Mouse (Mus musculus) forebrain, embryonic 14.5 days (tissue): ENCODE results near the gene Gm13276. TPM values are rescaled to one million over a fixed set of nuclear protein-coding genes. Genes with fewer than 3 reads are reported as not detected.
"Not testable (repeated sequence)": the region's sequence is repeated elsewhere in the genome, so short reads cannot be mapped to it uniquely, and the experiment has no call there.

Source experiments
- ATAC-seq: fragments of 200-750 bp; cut with Nextera tagmentation; 2 replicates; pipeline ENCODE4 v1.8.0; 2017; ENCODE audit warnings: mild to moderate bottlenecking, moderate library complexity
- DNase-seq: peaks from one replicate; pipeline ENCODE4 v3.0.0-alpha.2; 2015; ENCODE audit warnings: low spot score
- H3K27ac ChIP-seq: fragments of 300-500 bp; sonication (generic); 2 replicates; pipeline ENCODE4 v1.5.1; 2014; ENCODE audit warnings: low read depth, mild to moderate bottlenecking, control low read depth, low read length, moderate library complexity
- H3K27me3 ChIP-seq: fragments of 300-500 bp; sonication (generic); replicated peaks from 2 replicates; pipeline ENCODE4 v1.6.1; 2014; ENCODE audit warnings: low read length, control low read depth, mixed read lengths; ENCODE audit not compliant: control insufficient read depth, insufficient read depth
- H3K36me3 ChIP-seq: fragments of 300-500 bp; sonication (generic); 2 replicates; pipeline ENCODE4 v1.6.1; 2014; ENCODE audit warnings: low read length, control low read depth; ENCODE audit not compliant: control insufficient read depth, insufficient read depth
- H3K4me1 ChIP-seq: fragments of 300-500 bp; sonication (generic); 2 replicates; pipeline ENCODE4 v1.6.1; 2014; ENCODE audit warnings: antibody characterized with exemption, low read length, control low read depth; ENCODE audit not compliant: control insufficient read depth, insufficient read depth
- H3K4me2 ChIP-seq: fragments of 300-500 bp; sonication (generic); 2 replicates; pipeline ENCODE4 v1.6.1; 2014; ENCODE audit warnings: mild to moderate bottlenecking, control low read depth, low read length
- H3K4me3 ChIP-seq: fragments of 300-500 bp; sonication (generic); 2 replicates; pipeline ENCODE4 v1.5.1; 2014; ENCODE audit warnings: low read depth, low read length, control low read depth
- H3K9ac ChIP-seq: fragments of 300-500 bp; sonication (generic); 2 replicates; pipeline ENCODE4 v1.6.1; 2014; ENCODE audit warnings: mild to moderate bottlenecking, low read length, control low read depth, moderate library complexity
- H3K9me3 ChIP-seq: fragments of 300-500 bp; sonication (generic); replicated peaks from 2 replicates; pipeline ENCODE4 v1.6.1; 2016; ENCODE audit warnings: low read length, control low read depth, mixed read lengths; ENCODE audit not compliant: control insufficient read depth
- WGBS: fragments of 180-500 bp; shearing (Covaris S2); extraction: QIAGEN DNeasy Blood & Tissue Kit; methylation state at CpG from one replicate; pipeline ENCODE4 v1.1.7; 2014; 5-methylcytosine and 5-hydroxymethylcytosine counted together
- polyA plus RNA-seq: library from polyadenylated mRNA; unstranded; fragments of >200 nt; fragmentation: Nextera tagmentation; extraction: Ambion mirVana; gene quantifications from 2 replicates; pipeline ENCODE4 v1.2.1, GENCODE M21; 2014

The Gm13276 gene
- polyA plus RNA-seq, 1 experiment from 2014 or later: not detected

DNA sequence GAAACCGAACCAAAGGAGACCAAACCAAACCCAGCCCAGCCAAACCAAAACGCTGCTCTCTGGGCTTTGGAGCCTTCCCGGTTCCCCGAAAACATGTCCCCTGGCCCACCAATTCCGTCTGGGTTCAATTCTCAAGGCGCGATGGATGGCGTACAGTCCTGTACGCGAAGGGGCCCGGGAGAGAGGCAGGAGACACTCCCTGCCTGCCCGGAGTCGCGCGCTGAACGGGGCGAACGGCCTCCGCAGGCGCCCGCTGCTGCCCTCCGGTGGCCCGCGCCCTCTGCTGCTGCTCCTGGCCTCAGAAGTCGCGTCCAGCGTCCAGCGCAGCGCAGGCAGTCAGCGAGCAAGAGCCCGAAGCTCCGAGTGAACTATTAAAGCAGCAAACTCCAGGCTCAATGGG, 12.0 kb upstream of the Gm13276 start, which contains the start of gene Gm13290:
Gm13290 (plus strand) TSS at position 301 of the 400 bp plus-strand sequence.
- H3K4me2 ChIP-seq, H3K36me3 ChIP-seq, H3K4me3 ChIP-seq, H3K9ac ChIP-seq, DNase-seq, H3K27me3 ChIP-seq, ATAC-seq, H3K9me3 ChIP-seq, H3K4me1 ChIP-seq, H3K27ac ChIP-seq: not testable (repeated sequence)
- WGBS: no CpG with 5 or more reads among the region's 32 CpGs

DNA sequence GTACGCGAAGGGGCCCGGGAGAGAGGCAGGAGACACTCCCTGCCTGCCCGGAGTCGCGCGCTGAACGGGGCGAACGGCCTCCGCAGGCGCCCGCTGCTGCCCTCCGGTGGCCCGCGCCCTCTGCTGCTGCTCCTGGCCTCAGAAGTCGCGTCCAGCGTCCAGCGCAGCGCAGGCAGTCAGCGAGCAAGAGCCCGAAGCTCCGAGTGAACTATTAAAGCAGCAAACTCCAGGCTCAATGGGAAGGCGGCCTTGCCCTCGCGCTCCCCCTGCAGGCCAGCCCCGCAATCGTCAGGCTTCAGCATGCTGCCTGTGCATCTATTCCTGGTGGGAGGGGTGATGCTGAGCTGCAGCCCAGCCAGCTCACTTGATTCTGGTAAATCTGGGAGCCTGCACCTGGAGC, 8.9 kb upstream of the Gm13276 start, which contains the start of gene Gm13289:
Gm13289 (plus strand) TSS at position 301 of the 400 bp plus-strand sequence.
- not testable (repeated sequence) for H3K9me3 ChIP-seq, H3K27me3 ChIP-seq, DNase-seq, H3K27ac ChIP-seq, H3K36me3 ChIP-seq, ATAC-seq, H3K4me1 ChIP-seq, H3K4me3 ChIP-seq, H3K4me2 ChIP-seq, H3K9ac ChIP-seq
- WGBS: no CpG with 5 or more reads among the region's 29 CpGs

DNA sequence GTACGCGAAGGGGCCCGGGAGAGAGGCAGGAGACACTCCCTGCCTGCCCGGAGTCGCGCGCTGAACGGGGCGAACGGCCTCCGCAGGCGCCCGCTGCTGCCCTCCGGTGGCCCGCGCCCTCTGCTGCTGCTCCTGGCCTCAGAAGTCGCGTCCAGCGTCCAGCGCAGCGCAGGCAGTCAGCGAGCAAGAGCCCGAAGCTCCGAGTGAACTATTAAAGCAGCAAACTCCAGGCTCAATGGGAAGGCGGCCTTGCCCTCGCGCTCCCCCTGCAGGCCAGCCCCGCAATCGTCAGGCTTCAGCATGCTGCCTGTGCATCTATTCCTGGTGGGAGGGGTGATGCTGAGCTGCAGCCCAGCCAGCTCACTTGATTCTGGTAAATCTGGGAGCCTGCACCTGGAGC, 6.0 kb upstream of the Gm13276 start, which contains the start of gene Gm13272:
Gm13272 (plus strand) TSS at position 301 of the 400 bp plus-strand sequence.
- H3K9me3 ChIP-seq, H3K4me3 ChIP-seq, H3K4me2 ChIP-seq, H3K9ac ChIP-seq, H3K27me3 ChIP-seq, H3K36me3 ChIP-seq, H3K27ac ChIP-seq, H3K4me1 ChIP-seq, ATAC-seq, DNase-seq: not testable (repeated sequence)
- WGBS: no CpG with 5 or more reads among the region's 29 CpGs

DNA sequence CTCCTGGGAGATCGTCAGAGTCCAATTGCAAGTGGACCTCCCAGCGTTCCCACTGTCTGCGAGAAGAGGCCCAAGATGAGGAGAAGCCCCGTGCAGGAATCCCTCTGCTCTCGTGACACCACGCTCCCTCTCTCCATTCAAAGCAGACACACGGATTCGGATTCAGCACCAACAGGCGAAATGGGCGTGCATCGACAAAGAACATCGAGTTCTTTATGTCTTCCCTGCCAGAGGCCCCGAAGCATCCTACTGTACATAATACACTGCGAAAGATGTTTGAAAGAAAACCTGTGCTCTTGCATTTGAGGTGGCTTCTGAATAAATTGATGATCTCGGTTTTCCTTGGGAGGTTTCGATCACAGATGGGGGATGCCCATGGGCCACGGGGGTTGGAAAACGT, 5.2 kb upstream of the Gm13276 start:
- not testable (repeated sequence) for H3K27ac ChIP-seq, H3K4me1 ChIP-seq, H3K9me3 ChIP-seq, DNase-seq, H3K27me3 ChIP-seq, ATAC-seq, H3K36me3 ChIP-seq, H3K4me3 ChIP-seq, H3K9ac ChIP-seq, H3K4me2 ChIP-seq
- 53% methylated on average over 14 of the region's 18 CpGs for WGBS

DNA sequence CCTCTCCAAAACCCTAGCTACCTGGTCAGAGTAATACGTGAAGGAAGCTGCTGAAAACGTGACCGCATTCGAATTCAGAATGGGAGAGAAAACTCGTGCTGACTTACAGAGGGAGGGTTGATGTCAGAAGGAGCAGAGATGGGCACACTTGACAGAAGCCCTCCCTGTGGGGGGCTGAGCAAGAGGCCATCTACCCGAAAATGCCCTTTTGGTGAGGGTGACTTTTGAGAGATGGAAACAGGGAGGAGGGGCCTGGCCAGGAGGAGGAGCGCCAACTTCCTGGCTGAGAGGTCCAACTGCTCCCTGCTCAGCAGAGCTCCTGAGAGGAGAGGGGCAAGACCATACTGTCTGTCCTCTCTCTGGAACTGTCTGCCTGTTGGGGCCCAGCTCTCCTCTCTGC, 3.7 kb upstream of the Gm13276 start, which contains the start of gene Ifnz:
Ifnz (plus strand) TSS at position 301 of the 400 bp plus-strand sequence.
- WGBS: 11% methylated on average over 2 of the region's 7 CpGs
- not testable (repeated sequence) for H3K9ac ChIP-seq, H3K36me3 ChIP-seq, DNase-seq, ATAC-seq, H3K27me3 ChIP-seq, H3K27ac ChIP-seq, H3K4me3 ChIP-seq, H3K4me1 ChIP-seq, H3K9me3 ChIP-seq
- peak within 1 kb of the TSS; percentile 33; the same call in 1 of the 2 replicates for H3K4me2 ChIP-seq

DNA sequence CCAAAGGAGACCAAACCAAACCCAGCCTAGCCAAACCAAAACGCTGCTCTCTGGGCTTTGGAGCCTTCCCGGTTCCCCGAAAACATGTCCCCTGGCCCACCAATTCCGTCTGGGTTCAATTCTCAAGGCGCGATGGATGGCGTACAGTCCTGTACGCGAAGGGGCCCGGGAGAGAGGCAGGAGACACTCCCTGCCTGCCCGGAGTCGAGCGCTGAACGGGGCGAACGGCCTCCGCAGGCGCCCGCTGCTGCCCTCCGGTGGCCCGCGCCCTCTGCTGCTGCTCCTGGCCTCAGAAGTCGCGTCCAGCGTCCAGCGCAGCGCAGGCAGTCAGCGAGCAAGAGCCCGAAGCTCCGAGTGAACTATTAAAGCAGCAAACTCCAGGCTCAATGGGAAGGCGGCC, 3.2 kb upstream of the Gm13276 start:
- not testable (repeated sequence) for H3K27ac ChIP-seq, H3K4me3 ChIP-seq, H3K36me3 ChIP-seq, H3K27me3 ChIP-seq, H3K9me3 ChIP-seq, ATAC-seq, H3K4me1 ChIP-seq, DNase-seq, H3K9ac ChIP-seq
- peak overlapping the region; percentile 33; the same call in 1 of the 2 replicates for H3K4me2 ChIP-seq
- 0% methylated on average over 12 of the region's 31 CpGs for WGBS

DNA sequence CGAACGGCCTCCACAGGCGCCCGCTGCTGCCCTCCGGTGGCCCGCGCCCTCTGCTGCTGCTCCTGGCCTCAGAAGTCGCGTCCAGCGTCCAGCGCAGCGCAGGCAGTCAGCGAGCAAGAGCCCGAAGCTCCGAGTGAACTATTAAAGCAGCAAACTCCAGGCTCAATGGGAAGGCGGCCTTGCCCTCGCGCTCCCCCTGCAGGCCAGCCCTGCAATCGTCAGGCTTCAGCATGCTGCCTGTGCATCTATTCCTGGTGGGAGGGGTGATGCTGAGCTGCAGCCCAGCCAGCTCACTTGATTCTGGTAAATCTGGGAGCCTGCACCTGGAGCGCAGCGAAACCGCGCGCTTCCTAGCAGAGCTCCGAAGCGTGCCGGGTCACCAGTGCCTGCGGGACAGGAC, 2.9 kb downstream of the Gm13276 start, which contains the start of gene Gm13277:
Gm13277 (plus strand) TSS at position 231 of the 400 bp plus-strand sequence.
- not testable (repeated sequence) for H3K9ac ChIP-seq, H3K4me2 ChIP-seq, H3K27me3 ChIP-seq, H3K9me3 ChIP-seq, H3K4me3 ChIP-seq, DNase-seq, ATAC-seq, H3K4me1 ChIP-seq, H3K27ac ChIP-seq, H3K36me3 ChIP-seq
- WGBS: no CpG with 5 or more reads among the region's 28 CpGs

DNA sequence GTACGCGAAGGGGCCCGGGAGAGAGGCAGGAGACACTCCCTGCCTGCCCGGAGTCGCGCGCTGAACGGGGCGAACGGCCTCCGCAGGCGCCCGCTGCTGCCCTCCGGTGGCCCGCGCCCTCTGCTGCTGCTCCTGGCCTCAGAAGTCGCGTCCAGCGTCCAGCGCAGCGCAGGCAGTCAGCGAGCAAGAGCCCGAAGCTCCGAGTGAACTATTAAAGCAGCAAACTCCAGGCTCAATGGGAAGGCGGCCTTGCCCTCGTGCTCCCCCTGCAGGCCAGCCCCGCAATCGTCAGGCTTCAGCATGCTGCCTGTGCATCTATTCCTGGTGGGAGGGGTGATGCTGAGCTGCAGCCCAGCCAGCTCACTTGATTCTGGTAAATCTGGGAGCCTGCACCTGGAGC, 5.7 kb downstream of the Gm13276 start, which contains the start of gene Gm13278:
Gm13278 (plus strand) TSS at position 301 of the 400 bp plus-strand sequence.
- H3K4me2 ChIP-seq, H3K27me3 ChIP-seq, H3K4me1 ChIP-seq, H3K9ac ChIP-seq, H3K9me3 ChIP-seq, DNase-seq, H3K4me3 ChIP-seq, H3K27ac ChIP-seq, ATAC-seq, H3K36me3 ChIP-seq: not testable (repeated sequence)
- WGBS: no CpG with 5 or more reads among the region's 28 CpGs

DNA sequence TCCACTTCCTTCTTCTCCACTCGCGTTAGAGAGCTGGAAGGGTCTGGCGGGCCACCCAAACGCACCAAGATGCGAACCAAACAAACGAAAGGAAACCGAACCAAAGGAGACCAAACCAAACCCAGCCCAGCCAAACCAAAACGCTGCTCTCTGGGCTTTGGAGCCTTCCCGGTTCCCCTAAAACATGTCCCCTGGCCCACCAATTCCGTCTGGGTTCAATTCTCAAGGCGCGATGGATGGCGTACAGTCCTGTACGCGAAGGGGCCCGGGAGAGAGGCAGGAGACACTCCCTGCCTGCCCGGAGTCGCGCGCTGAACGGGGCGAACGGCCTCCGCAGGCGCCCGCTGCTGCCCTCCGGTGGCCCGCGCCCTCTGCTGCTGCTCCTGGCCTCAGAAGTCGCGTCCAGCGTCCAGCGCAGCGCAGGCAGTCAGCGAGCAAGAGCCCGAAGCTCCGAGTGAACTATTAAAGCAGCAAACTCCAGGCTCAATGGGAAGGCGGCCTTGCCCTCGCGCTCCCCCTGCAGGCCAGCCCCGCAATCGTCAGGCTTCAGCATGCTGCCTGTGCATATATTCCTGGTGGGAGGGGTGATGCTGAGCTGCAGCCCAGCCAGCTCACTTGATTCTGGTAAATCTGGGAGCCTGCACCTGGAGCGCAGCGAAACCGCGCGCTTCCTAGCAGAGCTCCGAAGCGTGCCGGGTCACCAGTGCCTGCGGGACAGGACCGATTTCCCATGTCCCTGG, 8.6 kb downstream of the Gm13276 start, which contains the start of gene Gm13275:
Gm13275 (plus strand) TSS at position 552 of the 740 bp plus-strand sequence.
- H3K4me1 ChIP-seq, H3K9ac ChIP-seq, H3K27me3 ChIP-seq, H3K27ac ChIP-seq, H3K36me3 ChIP-seq, H3K4me2 ChIP-seq, ATAC-seq, H3K4me3 ChIP-seq, DNase-seq, H3K9me3 ChIP-seq: not testable (repeated sequence)
- 0% methylated on average over 6 of the region's 52 CpGs for WGBS
